Mouse (Mus musculus) adrenal gland, adult 18-20 months (tissue): Measurements from ENCODE around the gene Serinc4. TPM values are rescaled to one million over a fixed set of nuclear protein-coding genes. Genes with fewer than 3 reads are reported as not detected.
A peak's percentile ranks its signal among the peaks of the same experiment; 100 is the strongest.
"Not testable (repeated sequence)": the region's sequence is repeated elsewhere in the genome, so short reads cannot be mapped to it uniquely, and the experiment has no call there.

Source experiments
- DNase-seq, 2 experiments: peaks; one replicate each; pipeline ENCODE4 v3.0.0; 2021 to 2022; ENCODE audit warnings: low spot score in 2 of 2
- long read RNA-seq, 2 experiments: library from polyadenylated mRNA; stranded (forward); transcript quantifications; one replicate each; pipeline ENCODE4 v2.0.0; 2021
- total RNA-seq, 2 experiments: library from RNA; stranded (reverse); gene quantifications; 1 replicate in 1 of 2; 2 replicates in 1 of 2; pipeline ENCODE4 v1.2.3; 2021

Gene Serinc4
- under 1 TPM in 1 of 2 experiments, not detected in 1; 0.19 TPM for total RNA-seq
- long read RNA-seq, experiment 1: 0 reads
- long read RNA-seq, experiment 2: 0 reads

- peak; percentile 76 for DNase-seq
These were observed at the start of gene Serinc4 for GRCm38 (mm10) chr2:121456692-121457642. TSS of gene Serinc4 (minus strand) at chr2:121456781.

GRCm38 (mm10) chr2:121501550-121501949 lies 45.0 kb upstream of the Serinc4 start:
- DNase-seq: not testable (repeated sequence)

- not testable (repeated sequence) for DNase-seq
These were observed 27.8 kb upstream of the Serinc4 start for GRCm38 (mm10) chr2:121484403-121484802.

- no peak for DNase-seq
These were observed 27.0 kb upstream of the Serinc4 start for GRCm38 (mm10) chr2:121483576-121483975.

GRCm38 (mm10) chr2:121480916-121481315 lies 24.3 kb upstream of the Serinc4 start:
- not testable (repeated sequence) for DNase-seq

- peak in 1 of 2 experiments; percentile 32 for DNase-seq
These were observed 23.9 kb upstream of the Serinc4 start for GRCm38 (mm10) chr2:121480498-121480897.

- DNase-seq: no peak
These were observed 21.1 kb upstream of the Serinc4 start for GRCm38 (mm10) chr2:121477491-121478266.

- DNase-seq: not testable (repeated sequence)
These were observed 18.7 kb upstream of the Serinc4 start for GRCm38 (mm10) chr2:121475306-121475705.

- no peak for DNase-seq
These were observed 17.6 kb upstream of the Serinc4 start for GRCm38 (mm10) chr2:121474180-121474535.

GRCm38 (mm10) chr2:121473301-121474179 lies 17.0 kb upstream of the Serinc4 start, which contains the start of gene Mfap1b:
TSS of gene Mfap1b (minus strand) at chr2:121474067.
- peak; percentile 64 to 68 for DNase-seq

- DNase-seq: not testable (repeated sequence)
These were observed 16.2 kb upstream of the Serinc4 start for GRCm38 (mm10) chr2:121472783-121473182.

- DNase-seq: not testable (repeated sequence)
These were observed 12.4 kb upstream of the Serinc4 start for GRCm38 (mm10) chr2:121468982-121469381.

GRCm38 (mm10) chr2:121460071-121460470 lies 3.5 kb upstream of the Serinc4 start:
- DNase-seq: no peak

GRCm38 (mm10) chr2:121455534-121455933 lies 1.0 kb downstream of the Serinc4 start:
- DNase-seq: no peak

GRCm38 (mm10) chr2:121453917-121454316 lies 2.7 kb downstream of the Serinc4 start:
- DNase-seq: no peak

GRCm38 (mm10) chr2:121452990-121453389 lies 3.6 kb downstream of the Serinc4 start, which contains the start of gene Hypk:
TSS of gene Hypk (plus strand) at chr2:121453290.
- no peak for DNase-seq

- no peak for DNase-seq
These were observed 4.2 kb downstream of the Serinc4 start for GRCm38 (mm10) chr2:121452361-121452760.

- no peak for DNase-seq
These were observed 6.5 kb downstream of the Serinc4 start for GRCm38 (mm10) chr2:121450093-121450492.

- DNase-seq: no peak
These were observed 7.0 kb downstream of the Serinc4 start for GRCm38 (mm10) chr2:121449545-121450011.
